Mouse (Mus musculus) myocyte (in vitro differentiated cells): ENCODE results near the gene B4galnt1. TPM values are rescaled to one million over a fixed set of nuclear protein-coding genes. Genes with fewer than 3 reads are reported as not detected.

Experiments
- H3K27me3 ChIP-seq: one replicate; pipeline ENCODE4 v1.6.1; 2011; ENCODE audit not compliant: control insufficient read depth, insufficient read depth, insufficient read length
- H3K36me3 ChIP-seq: one replicate; pipeline ENCODE4 v1.6.1; 2011; ENCODE audit not compliant: control insufficient read depth, insufficient read depth
- H3K4me2 ChIP-seq: one replicate; pipeline ENCODE4 v1.6.1; 2011; ENCODE audit warnings: low read depth, control low read depth
- H3K4me3 ChIP-seq: one replicate; pipeline ENCODE4 v1.5.1; 2011; ENCODE audit warnings: mild to moderate bottlenecking, control low read depth, moderate library complexity
- H3K79me2 ChIP-seq: one replicate; pipeline ENCODE4 v1.6.1; 2011; ENCODE audit not compliant: control insufficient read depth, insufficient read depth
- H3ac ChIP-seq: one replicate; pipeline ENCODE4 v1.6.1; 2011; ENCODE audit not compliant: control insufficient read depth, insufficient read length
- CEBPB ChIP-seq: IDR thresholded peaks from 2 replicates; pipeline ENCODE4 v1.6.1; 2011; ENCODE audit warnings: mild to moderate bottlenecking, moderate library complexity; ENCODE audit not compliant: poor library complexity, insufficient read depth, severe bottlenecking
- E2F4 ChIP-seq: IDR thresholded peaks from one replicate; pipeline ENCODE4 v1.6.1; 2011; ENCODE audit warnings: mild to moderate bottlenecking, control low read depth, moderate library complexity; ENCODE audit not compliant: insufficient read depth
- MAX ChIP-seq: IDR thresholded peaks from one replicate; pipeline ENCODE4 v1.6.1; 2011; ENCODE audit warnings: low read depth, mild to moderate bottlenecking, control low read depth
- MYOD1 ChIP-seq, 3 experiments: IDR thresholded peaks; one replicate each; pipeline ENCODE4 v1.6.1; 2011; ENCODE audit warnings: control low read depth in 2 of 3, low read depth in 2 of 3, mild to moderate bottlenecking in 2 of 3, moderate library complexity in 1 of 3; ENCODE audit not compliant: insufficient read length in 2 of 3, control insufficient read depth in 1 of 3
- MYOG ChIP-seq, 3 experiments: IDR thresholded peaks; one replicate each; pipeline ENCODE4 v1.6.1; 2011; ENCODE audit warnings: control low read depth in 2 of 3, low read depth in 2 of 3, mild to moderate bottlenecking in 2 of 3; ENCODE audit not compliant: insufficient read length in 2 of 3, control insufficient read depth in 1 of 3, insufficient read depth in 1 of 3
- POLR2A ChIP-seq: IDR thresholded peaks from one replicate; pipeline ENCODE4 v1.6.1; 2011; ENCODE audit warnings: low read depth, mild to moderate bottlenecking, control low read depth, moderate library complexity; ENCODE audit not compliant: insufficient read length
- POLR2AphosphoS2 ChIP-seq: IDR thresholded peaks from one replicate; pipeline ENCODE4 v1.6.1; 2011; ENCODE audit warnings: low read depth, control low read depth; ENCODE audit not compliant: insufficient read length
- REST ChIP-seq: IDR thresholded peaks from one replicate; pipeline ENCODE4 v1.6.1; 2011; ENCODE audit warnings: mild to moderate bottlenecking, control low read depth, moderate library complexity; ENCODE audit not compliant: insufficient read depth, insufficient read length
- SRF ChIP-seq: IDR thresholded peaks from one replicate; pipeline ENCODE4 v1.6.1; 2011; ENCODE audit warnings: low read depth; ENCODE audit not compliant: control insufficient read depth, insufficient read length
- TCF12 ChIP-seq: IDR thresholded peaks from one replicate; pipeline ENCODE4 v1.6.1; 2011; ENCODE audit warnings: mild to moderate bottlenecking, control low read depth; ENCODE audit not compliant: poor library complexity, insufficient read depth, severe bottlenecking
- TCF3 ChIP-seq: IDR thresholded peaks from one replicate; pipeline ENCODE4 v1.6.1; 2011; ENCODE audit warnings: low read depth, control low read depth; ENCODE audit not compliant: insufficient read length
- USF1 ChIP-seq: IDR thresholded peaks from one replicate; pipeline ENCODE4 v1.6.1; 2011; ENCODE audit warnings: low read depth, mild to moderate bottlenecking, control low read depth, moderate library complexity
- polyA plus RNA-seq: library from polyadenylated mRNA; unstranded; fragments of >200 nt; fragmentation: generic; extraction: Trizol; gene quantifications from one replicate; pipeline ENCODE4 v1.2.1, GENCODE M21; 2012; ENCODE audit warnings: missing spikeins

B4galnt1 gene
- polyA plus RNA-seq, 1 experiment, result 12.4 TPM

DNA sequence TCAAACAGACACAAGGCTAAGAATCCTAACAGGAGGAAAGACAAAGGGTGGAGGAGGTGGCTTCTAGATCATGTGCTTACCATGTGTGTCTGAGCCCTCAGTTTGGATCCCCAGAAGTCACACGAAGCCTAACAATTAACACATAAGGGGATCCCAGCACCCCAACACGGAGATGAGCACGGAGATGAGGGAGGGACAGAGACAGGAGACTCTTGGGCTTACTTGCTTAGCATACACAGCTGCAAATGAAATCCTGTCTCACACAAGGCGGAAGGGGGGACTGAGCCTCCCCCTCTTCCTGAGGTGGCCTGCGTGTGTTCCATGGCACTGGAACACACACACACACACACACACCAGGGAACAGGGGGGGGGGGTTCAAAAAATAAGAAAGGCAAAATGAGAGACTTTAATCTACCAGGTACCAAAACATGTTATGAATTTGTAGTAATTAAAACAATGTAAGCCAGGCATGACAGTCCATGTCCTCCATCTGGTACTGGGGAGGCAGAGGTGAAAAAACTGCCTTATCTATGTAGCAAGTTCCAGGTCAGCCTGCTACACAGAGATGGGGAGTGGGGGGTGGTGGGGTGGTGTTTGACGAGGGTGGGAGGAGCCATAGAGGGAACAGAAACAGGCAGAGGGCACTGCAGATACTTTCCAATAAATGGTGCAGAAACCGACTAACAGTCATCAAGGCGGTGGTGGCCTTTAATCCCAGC lies 29.7 kb upstream of the B4galnt1 start:
- no peaks in the 10 kb centered on the region for H3K27me3 ChIP-seq
- no peak overlapping the region for H3K4me2 ChIP-seq
- H3K79me2 ChIP-seq, result no peaks in the 10 kb centered on the region
- H3ac ChIP-seq, result no peak overlapping the region
- H3K4me3 ChIP-seq, result no peak overlapping the region
- TF ChIP-seq CEBPB, result no peak
- no peak for TF ChIP-seq MYOD1 (IDR thresholded peaks at IDR 0.05; ENCODE audit: control insufficient read depth in 1 of 3, insufficient read length in 2 of 3, low read depth in 2 of 3)
- no peak for TF ChIP-seq MYOG (IDR thresholded peaks at IDR 0.05; ENCODE audit: control insufficient read depth in 1 of 3, insufficient read depth in 1 of 3, insufficient read length in 2 of 3, low read depth in 2 of 3)
- no peak for TF ChIP-seq POLR2A
- TF ChIP-seq REST, result no peak
- no peak for TF ChIP-seq MAX
- TF ChIP-seq E2F4, result no peak
- no peak for TF ChIP-seq USF1
- TF ChIP-seq TCF12, result no peak
- no peak for TF ChIP-seq TCF3
- TF ChIP-seq SRF, result no peak
- no peak for TF ChIP-seq POLR2AphosphoS2
- no peaks in the 10 kb centered on the region for H3K36me3 ChIP-seq

DNA sequence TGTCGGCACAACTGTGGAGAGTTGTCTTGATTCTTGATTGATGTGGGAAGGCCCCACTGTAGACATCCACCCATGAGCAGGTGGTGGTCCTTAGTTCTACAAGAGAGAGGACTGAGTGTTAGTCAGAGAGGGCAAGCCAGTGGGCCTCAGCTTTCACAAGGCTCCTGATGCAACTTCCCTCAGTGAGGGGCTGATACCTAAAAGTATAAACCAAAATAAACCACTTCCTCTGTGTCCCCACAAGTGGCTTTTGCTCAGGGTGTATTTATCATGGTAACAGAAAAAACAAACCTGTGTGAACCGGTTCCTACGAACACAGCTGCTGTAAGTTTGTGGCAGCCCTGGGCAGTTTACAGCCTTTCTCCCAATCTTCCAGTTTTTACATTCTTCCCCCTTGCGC lies 28.5 kb upstream of the B4galnt1 start:
- Histone ChIP-seq H3K27me3 (no peaks in the 10 kb centered on the region), H3ac (no peak overlapping the region), H3K79me2 (no peaks in the 10 kb centered on the region), H3K36me3 (no peaks in the 10 kb centered on the region), H3K4me2 (no peak overlapping the region), H3K4me3 (no peak overlapping the region)
- no peak for TF ChIP-seq REST
- no peak for TF ChIP-seq POLR2A
- no peak for TF ChIP-seq SRF
- no peak for TF ChIP-seq USF1
- no peak for TF ChIP-seq MYOG (IDR thresholded peaks at IDR 0.05; ENCODE audit: control insufficient read depth in 1 of 3, insufficient read depth in 1 of 3, insufficient read length in 2 of 3, low read depth in 2 of 3)
- TF ChIP-seq CEBPB, result no peak
- no peak for TF ChIP-seq MAX
- no peak for TF ChIP-seq TCF3
- no peak for TF ChIP-seq TCF12
- TF ChIP-seq POLR2AphosphoS2, result no peak
- no peak for TF ChIP-seq E2F4

DNA sequence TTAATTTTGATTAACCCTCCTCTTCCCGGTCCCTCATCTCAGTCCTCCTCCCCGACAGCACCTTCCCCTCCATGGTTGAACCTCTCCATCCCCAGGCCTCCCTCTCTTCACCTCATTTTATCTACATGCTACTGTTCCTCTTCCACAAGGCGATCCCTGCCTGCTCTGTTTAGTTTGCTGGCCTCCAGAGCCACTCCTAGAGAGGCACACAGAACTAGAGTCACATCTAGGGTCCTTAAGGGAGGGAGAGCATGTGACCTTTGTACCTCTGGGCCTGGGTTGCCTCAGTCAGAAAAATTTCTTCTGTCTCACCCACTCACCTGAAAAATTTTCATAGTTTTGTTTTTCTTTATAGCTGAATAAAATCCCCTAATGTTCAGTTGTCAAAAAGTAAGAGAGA lies 27.1 kb upstream of the B4galnt1 start:
- H3K4me2 ChIP-seq, result no peak overlapping the region
- no peak overlapping the region for H3ac ChIP-seq
- no peak overlapping the region for H3K4me3 ChIP-seq
- H3K36me3 ChIP-seq, result no peaks in the 10 kb centered on the region
- no peaks in the 10 kb centered on the region for H3K27me3 ChIP-seq
- H3K79me2 ChIP-seq, result no peaks in the 10 kb centered on the region
- TF ChIP-seq CEBPB (no peak), POLR2A (no peak), REST (no peak), TCF12 (no peak), MYOD1 (IDR thresholded peaks at IDR 0.05; ENCODE audit: control insufficient read depth in 1 of 3, insufficient read length in 2 of 3, low read depth in 2 of 3) (no peak), TCF3 (no peak), USF1 (no peak), SRF (no peak), MAX (no peak), E2F4 (no peak), POLR2AphosphoS2 (no peak), MYOG (IDR thresholded peaks at IDR 0.05; ENCODE audit: control insufficient read depth in 1 of 3, insufficient read depth in 1 of 3, insufficient read length in 2 of 3, low read depth in 2 of 3) (no peak)

DNA sequence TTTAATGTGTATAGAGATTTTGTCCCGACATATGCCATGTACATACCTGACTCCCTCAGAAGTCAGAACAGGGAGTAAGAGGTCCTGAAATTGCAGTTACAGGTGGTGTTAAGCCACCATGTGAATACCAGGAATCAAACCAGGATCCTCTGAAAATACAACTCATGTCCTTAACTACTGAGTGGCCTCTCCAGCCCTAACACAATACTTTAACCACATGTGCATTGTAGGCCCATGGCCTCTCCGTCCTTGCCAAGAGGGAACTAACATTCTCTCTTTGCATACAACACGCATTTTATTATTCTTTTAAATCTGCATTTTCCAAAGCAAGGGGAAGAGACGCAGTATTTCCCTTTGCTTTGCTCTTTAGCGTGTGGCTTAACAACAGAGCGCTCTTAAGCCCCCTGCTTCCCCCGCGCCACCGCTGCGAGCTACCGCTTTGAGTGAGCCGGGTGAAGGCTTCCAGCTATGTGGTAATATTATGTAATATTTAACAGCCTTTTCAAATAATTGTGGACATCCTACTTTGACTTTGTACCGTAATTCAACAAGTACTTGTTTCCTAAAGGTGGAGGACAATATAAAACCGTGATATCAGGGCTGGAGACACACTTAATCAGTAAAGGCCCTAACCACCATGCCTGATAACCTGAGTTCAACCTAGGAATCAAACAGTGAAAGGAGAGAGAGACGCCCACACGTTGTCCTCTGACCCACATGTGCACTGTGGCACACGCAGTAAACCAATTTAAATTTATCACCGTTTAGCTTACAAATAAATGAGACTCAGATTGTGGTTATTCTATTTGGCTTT lies 26.5 kb upstream of the B4galnt1 start:
- Histone ChIP-seq H3K4me3 (no peak overlapping the region), H3K27me3 (no peaks in the 10 kb centered on the region), H3K79me2 (no peaks in the 10 kb centered on the region), H3ac (no peak overlapping the region), H3K36me3 (no peaks in the 10 kb centered on the region), H3K4me2 (no peak overlapping the region)
- TF ChIP-seq POLR2AphosphoS2 (no peak), REST (no peak), E2F4 (no peak), SRF (no peak), MYOG (IDR thresholded peaks at IDR 0.05; ENCODE audit: control insufficient read depth in 1 of 3, insufficient read depth in 1 of 3, insufficient read length in 2 of 3, low read depth in 2 of 3) (no peak), MYOD1 (IDR thresholded peaks at IDR 0.05; ENCODE audit: control insufficient read depth in 1 of 3, insufficient read length in 2 of 3, low read depth in 2 of 3) (no peak), POLR2A (no peak), TCF12 (no peak), TCF3 (no peak), USF1 (no peak), CEBPB (no peak), MAX (no peak)
